Mouse (Mus musculus): Measurements from ENCODE around the gene Acsf2.

GRCm38 (mm10) chr11:94646457-94646856 is 44.8 kb upstream of the Acsf2 start:
- TF ChIP-seq CTCF (IDR thresholded peaks at IDR 0.05 in 2 of 3, conservative IDR thresholded peaks at IDR 0.05 in 1 of 3; ENCODE audit: control insufficient read depth in 1 of 3, insufficient read depth in 1 of 3, low read depth in 2 of 3, low read length in 3 of 3, poor library complexity in 1 of 3, severe bottlenecking in 1 of 3) (no peak), NRF1 (IDR thresholded peaks at IDR 0.05; ENCODE audit: insufficient read depth, low read depth, low read length, poor library complexity, severe bottlenecking) (no peak), GATA1 (IDR thresholded peaks at IDR 0.05; ENCODE audit: low read depth, low read length) (no peak), UBTF (IDR thresholded peaks at IDR 0.05; ENCODE audit: borderline replicate concordance, insufficient read depth, low read depth, low read length) (no peak), NELFE (IDR thresholded peaks at IDR 0.05; ENCODE audit: low read depth, low read length) (no peak), EP300 (IDR thresholded peaks at IDR 0.05; ENCODE audit: low read depth in 1 of 2, low read length in 2 of 2) (no peak), CHD1 (IDR thresholded peaks at IDR 0.05; ENCODE audit: low read depth, low read length) (no peak), SIN3A (IDR thresholded peaks at IDR 0.05; ENCODE audit: low read length) (no peak), GABPA (IDR thresholded peaks at IDR 0.05; ENCODE audit: low read depth, low read length) (no peak), MAFK (IDR thresholded peaks at IDR 0.05; ENCODE audit: borderline replicate concordance, low read depth, low read length) (no peak)
